Mouse (Mus musculus): ENCODE data around the gene Frmpd4. TPM values are rescaled to one million over a fixed set of nuclear protein-coding genes. Genes with fewer than 3 reads are reported as not detected.

The Frmpd4 gene
- polyA plus RNA-seq, 1 experiment from 2014 or later = 0.05 TPM

- Histone ChIP-seq H3K9me3 (replicated peaks) (no peaks in the 10 kb centered on the region), H3K27me3 (ENCODE audit: low read depth, poor library complexity, severe bottlenecking) (peaks cover 99% of the 10 kb centered on the region), H3K27ac (no peak overlapping the region), H3K36me3 (no peaks in the 10 kb centered on the region), H3K4me1 (peaks cover 3% of the 10 kb centered on the region; the same call in 1 of the 2 replicates), H3K4me3 (no peak overlapping the region)
- WGBS = 81% methylated on average over 3 of the region's 3 CpGs
- DNase-seq (ENCODE audit: low spot score) = peak; percentile 29
Observed at GRCm38 (mm10) chrX:167719564-167719981, 857.5 kb downstream of the Frmpd4 start.

- H3K9me3 ChIP-seq (replicated peaks) = no peaks in the 10 kb centered on the region
- H3K27me3 ChIP-seq (ENCODE audit: low read depth, poor library complexity, severe bottlenecking) = peaks cover 99% of the 10 kb centered on the region
- no peaks in the 10 kb centered on the region for H3K36me3 ChIP-seq
- DNase-seq (ENCODE audit: low spot score) = no peak
- peaks cover 3% of the 10 kb centered on the region; the same call in 1 of the 2 replicates for H3K4me1 ChIP-seq
- no peak overlapping the region for H3K4me3 ChIP-seq
- WGBS = 71% methylated on average over 1 of the region's 1 CpGs
- H3K27ac ChIP-seq = no peak overlapping the region
Observed at GRCm38 (mm10) chrX:167719092-167719491, 857.9 kb downstream of the Frmpd4 start.

- H3K27me3 ChIP-seq (ENCODE audit: low read depth, poor library complexity, severe bottlenecking) = peaks cover 69% of the 10 kb centered on the region
- DNase-seq (ENCODE audit: low spot score) = no peak
Observed at GRCm38 (mm10) chrX:167654806-167655495, 922.1 kb downstream of the Frmpd4 start.

GRCm38 (mm10) chrX:167654249-167654648 is 922.8 kb downstream of the Frmpd4 start:
- no peak for DNase-seq (ENCODE audit: low spot score)
- no peak overlapping the region for H3K4me3 ChIP-seq
- no peaks in the 10 kb centered on the region for H3K36me3 ChIP-seq
- peaks cover 69% of the 10 kb centered on the region for H3K27me3 ChIP-seq (ENCODE audit: low read depth, poor library complexity, severe bottlenecking)
- no peaks in the 10 kb centered on the region for H3K9me3 ChIP-seq (replicated peaks)
- H3K4me1 ChIP-seq = no peaks in the 10 kb centered on the region
- H3K27ac ChIP-seq = no peak overlapping the region
- 97% methylated on average over 8 of the region's 8 CpGs for WGBS

More at GRCm38 (mm10) chrX:167654806-167655495, 922.1 kb downstream of the Frmpd4 start:
- Histone ChIP-seq H3K27ac (no peak overlapping the region), H3K36me3 (no peaks in the 10 kb centered on the region), H3K4me1 (no peaks in the 10 kb centered on the region), H3K9me3 (replicated peaks) (no peaks in the 10 kb centered on the region), H3K4me3 (no peak overlapping the region)
- 40% methylated on average over 5 of the region's 5 CpGs for WGBS

- Histone ChIP-seq H3K36me3 (no peaks in the 10 kb centered on the region), H3K27me3 (ENCODE audit: low read depth, poor library complexity, severe bottlenecking) (peaks cover 69% of the 10 kb centered on the region), H3K27ac (no peak overlapping the region), H3K4me1 (no peaks in the 10 kb centered on the region), H3K4me3 (no peak overlapping the region), H3K9me3 (replicated peaks) (no peaks in the 10 kb centered on the region)
- no peak for DNase-seq (ENCODE audit: low spot score)
Observed at GRCm38 (mm10) chrX:167597639-167598217, 979.3 kb downstream of the Frmpd4 start.

GRCm38 (mm10) chrX:167552827-167553226 is 1024.2 kb downstream of the Frmpd4 start:
- no peak overlapping the region for H3K27ac ChIP-seq
- no peak for DNase-seq (ENCODE audit: low spot score)
- no peaks in the 10 kb centered on the region for H3K9me3 ChIP-seq (replicated peaks)
- H3K36me3 ChIP-seq = no peaks in the 10 kb centered on the region
- no peak overlapping the region for H3K4me3 ChIP-seq
- 90% methylated on average over 3 of the region's 3 CpGs for WGBS
- H3K4me1 ChIP-seq = no peaks in the 10 kb centered on the region
- H3K27me3 ChIP-seq (ENCODE audit: low read depth, poor library complexity, severe bottlenecking) = peaks cover 98% of the 10 kb centered on the region

GRCm38 (mm10) chrX:167523151-167523550 is 1053.9 kb downstream of the Frmpd4 start:
- no peak for DNase-seq (ENCODE audit: low spot score)
- H3K27me3 ChIP-seq (ENCODE audit: low read depth, poor library complexity, severe bottlenecking) = peaks cover 96% of the 10 kb centered on the region
- no peak overlapping the region for H3K4me3 ChIP-seq
- H3K4me1 ChIP-seq = no peaks in the 10 kb centered on the region
- WGBS = 85% methylated on average over 3 of the region's 3 CpGs
- no peaks in the 10 kb centered on the region for H3K36me3 ChIP-seq
- no peaks in the 10 kb centered on the region for H3K9me3 ChIP-seq (replicated peaks)
- H3K27ac ChIP-seq = no peak overlapping the region

- peaks cover 96% of the 10 kb centered on the region for H3K27me3 ChIP-seq (ENCODE audit: low read depth, poor library complexity, severe bottlenecking)
- no peak overlapping the region for H3K27ac ChIP-seq
- H3K4me1 ChIP-seq = no peaks in the 10 kb centered on the region
- 88% methylated on average over 4 of the region's 4 CpGs for WGBS
- DNase-seq (ENCODE audit: low spot score) = no peak
- no peaks in the 10 kb centered on the region for H3K9me3 ChIP-seq (replicated peaks)
- H3K36me3 ChIP-seq = no peaks in the 10 kb centered on the region
- no peak overlapping the region for H3K4me3 ChIP-seq
Observed at GRCm38 (mm10) chrX:167522528-167522927, 1054.5 kb downstream of the Frmpd4 start.

GRCm38 (mm10) chrX:167518440-167518839 is 1058.6 kb downstream of the Frmpd4 start:
- no peak for DNase-seq (ENCODE audit: low spot score)
- WGBS = 87% methylated on average over 2 of the region's 2 CpGs
- no peak overlapping the region for H3K27ac ChIP-seq
- peaks cover 98% of the 10 kb centered on the region for H3K27me3 ChIP-seq (ENCODE audit: low read depth, poor library complexity, severe bottlenecking)
- no peaks in the 10 kb centered on the region for H3K4me1 ChIP-seq
- H3K4me3 ChIP-seq = no peak overlapping the region
- H3K9me3 ChIP-seq (replicated peaks) = no peaks in the 10 kb centered on the region
- H3K36me3 ChIP-seq = no peaks in the 10 kb centered on the region

GRCm38 (mm10) chrX:167497780-167498179 is 1079.3 kb downstream of the Frmpd4 start:
- peak; percentile 70 for DNase-seq (ENCODE audit: low spot score)
- H3K27ac ChIP-seq = no peak overlapping the region
- no peaks in the 10 kb centered on the region for H3K36me3 ChIP-seq
- WGBS = 31% methylated on average over 11 of the region's 11 CpGs
- no peaks in the 10 kb centered on the region for H3K9me3 ChIP-seq (replicated peaks)
- H3K27me3 ChIP-seq (ENCODE audit: low read depth, poor library complexity, severe bottlenecking) = peaks cover 89% of the 10 kb centered on the region
- no peak overlapping the region for H3K4me3 ChIP-seq
- no peaks in the 10 kb centered on the region for H3K4me1 ChIP-seq

- 96% methylated on average over 1 of the region's 1 CpGs for WGBS
- peaks cover 97% of the 10 kb centered on the region for H3K27me3 ChIP-seq (ENCODE audit: low read depth, poor library complexity, severe bottlenecking)
Observed at GRCm38 (mm10) chrX:167492265-167492664, 1084.8 kb downstream of the Frmpd4 start.

GRCm38 (mm10) chrX:167491589-167492207 is 1085.3 kb downstream of the Frmpd4 start:
- Histone ChIP-seq H3K4me3 (no peak overlapping the region), H3K36me3 (no peaks in the 10 kb centered on the region), H3K9me3 (replicated peaks) (no peaks in the 10 kb centered on the region), H3K4me1 (no peaks in the 10 kb centered on the region), H3K27ac (no peak overlapping the region), H3K27me3 (ENCODE audit: low read depth, poor library complexity, severe bottlenecking) (peaks cover 97% of the 10 kb centered on the region)
- DNase-seq (ENCODE audit: low spot score) = no peak
- 57% methylated on average over 1 of the region's 1 CpGs for WGBS

More at GRCm38 (mm10) chrX:167492265-167492664, 1084.8 kb downstream of the Frmpd4 start:
- Histone ChIP-seq H3K27ac (no peak overlapping the region), H3K36me3 (no peaks in the 10 kb centered on the region), H3K4me1 (no peaks in the 10 kb centered on the region), H3K4me3 (no peak overlapping the region), H3K9me3 (replicated peaks) (no peaks in the 10 kb centered on the region)
- no peak for DNase-seq (ENCODE audit: low spot score)

All from limb, embryonic 10.5 days (tissue).